Mouse (Mus musculus) heart, postnatal 25 days (tissue): ENCODE measurements around the gene Hip1. TPM values are rescaled to one million over a fixed set of nuclear protein-coding genes. Genes with fewer than 3 reads are reported as not detected.

Source experiments
- DNase-seq: peaks from one replicate; pipeline ENCODE4 v3.0.0; 2022; ENCODE audit warnings: low spot score
- intact Hi-C: fragments of 180-260 bp; cut with DNase I; formaldehyde crosslinking; loops from one replicate; pipeline ENCODE4 v1.15.1; 2025
- total RNA-seq, 2 experiments: library from RNA; stranded (reverse); gene quantifications; 2 replicates each; pipeline ENCODE4 v1.2.3; 2021

The Hip1 gene
- total RNA-seq, 2 experiments from 2014 or later = 30.0 to 36.0 TPM

DNA sequence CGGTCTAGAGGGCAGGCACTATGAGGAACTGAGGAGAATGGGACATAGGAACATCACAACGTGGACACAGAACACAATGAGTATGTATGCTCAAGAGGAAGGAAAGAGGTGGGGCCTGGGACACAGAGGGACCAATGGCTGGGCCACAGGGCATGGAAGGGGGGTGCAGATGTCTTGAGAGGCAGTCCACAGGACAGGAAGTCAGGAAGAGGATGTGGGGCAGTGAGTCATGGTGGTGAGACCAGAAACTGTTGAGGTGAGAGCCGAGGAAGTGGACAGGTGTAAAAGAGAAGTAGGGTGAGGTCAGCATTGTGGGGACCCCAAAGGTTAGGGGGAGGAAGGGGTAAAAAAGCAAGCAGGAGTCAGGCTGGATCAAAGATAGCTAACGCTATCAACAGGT, 7.6 kb downstream of the Hip1 start:
- intact Hi-C loops = loop anchor here (5.0 kb wide), 1 partner anchor 40 kb away; no protein-coding TSS in a partner anchor
- DNase-seq = peak; percentile 35

DNA sequence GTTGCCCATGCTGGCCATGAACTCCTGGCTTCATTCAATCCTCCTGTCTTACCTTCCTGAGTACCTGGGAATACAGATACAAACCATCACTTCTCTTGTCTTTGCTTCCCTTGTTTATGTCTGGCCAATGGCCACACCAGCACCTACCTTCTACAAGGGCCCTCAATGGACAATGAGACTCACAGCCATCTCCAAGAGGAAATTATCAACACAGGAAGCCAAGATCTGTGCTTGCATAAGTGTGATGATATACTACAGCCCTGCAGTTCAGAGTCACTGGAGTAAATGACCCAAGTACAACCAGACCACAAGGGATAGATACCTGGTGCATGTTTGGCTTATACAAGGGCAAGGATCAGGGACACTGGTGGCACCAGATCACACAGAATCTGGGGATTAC, 9.1 kb downstream of the Hip1 start:
- intact Hi-C loops = loop anchor here (5.0 kb wide), 1 partner anchor 39 kb away; no protein-coding TSS in a partner anchor
- no peak for DNase-seq

DNA sequence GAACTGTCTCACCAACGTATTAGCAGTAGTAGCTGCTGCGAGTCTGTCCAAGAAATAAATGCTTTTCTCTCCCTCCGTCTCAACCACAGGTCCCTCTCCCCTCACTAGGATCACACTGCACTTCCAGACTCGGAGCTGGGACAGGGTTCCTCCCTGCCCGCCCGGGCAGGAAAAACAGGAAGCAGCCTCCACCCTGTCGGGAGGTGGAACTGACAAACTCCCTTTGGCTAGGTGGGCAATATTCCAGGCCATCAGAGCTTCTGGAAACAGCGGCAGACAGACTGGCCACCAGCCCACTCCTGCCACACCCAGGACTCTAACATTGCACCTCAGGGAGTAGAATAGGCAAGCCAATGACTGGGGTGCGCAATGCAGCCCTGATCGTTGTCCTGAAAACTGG, 11.5 kb downstream of the Hip1 start:
- intact Hi-C loops = no loop called here

DNA sequence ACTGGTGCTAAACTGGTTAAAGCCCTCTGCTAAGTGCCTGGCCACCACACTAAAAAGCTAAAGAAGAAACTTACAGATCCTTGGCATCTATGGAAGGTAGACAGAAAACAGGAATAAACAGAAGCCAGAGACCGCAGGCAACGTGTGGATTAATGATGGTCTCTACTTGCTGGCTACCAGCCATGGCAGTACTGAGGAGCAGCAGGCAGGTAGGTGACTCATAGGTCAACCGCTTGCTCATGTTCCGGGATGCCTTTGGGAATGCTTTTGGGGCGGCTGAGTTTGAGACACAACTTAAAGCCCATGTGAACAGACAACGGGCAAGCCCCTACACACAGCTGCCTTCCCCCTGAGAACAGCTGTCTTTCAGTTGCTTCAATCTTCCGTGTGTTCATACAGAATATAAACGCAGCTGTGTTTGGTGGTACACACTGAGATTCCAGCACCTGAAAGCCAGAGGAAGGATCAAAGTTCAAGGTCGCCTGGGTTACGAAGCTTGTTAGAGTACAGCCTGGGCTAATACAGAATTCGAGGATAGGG, 13.5 kb downstream of the Hip1 start:
- DNase-seq = no peak
- intact Hi-C loops = no loop called here

More for the DNA sequence above, 11.5 kb downstream of the Hip1 start:
- peak; percentile 82 for DNase-seq

DNA sequence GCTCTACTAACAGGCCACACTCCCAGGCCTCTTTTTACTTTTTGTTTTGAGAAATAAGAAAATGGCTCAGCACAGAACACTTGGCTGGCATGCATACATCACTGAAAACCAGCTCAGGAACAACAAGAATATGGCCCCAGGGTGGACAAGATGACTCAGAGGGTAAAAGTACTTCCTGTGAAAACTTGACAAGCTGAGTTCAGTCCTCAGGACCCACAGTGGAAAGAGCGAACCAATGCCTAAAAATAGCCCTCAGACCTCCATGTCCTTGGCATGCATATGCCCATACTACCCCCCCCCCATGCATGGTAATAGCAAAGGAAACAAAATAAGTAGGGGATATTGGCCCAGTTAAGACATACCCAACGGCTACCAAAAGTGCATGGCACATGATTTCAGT, 15.0 kb downstream of the Hip1 start:
- no peak for DNase-seq
- intact Hi-C loops = no loop called here

DNA sequence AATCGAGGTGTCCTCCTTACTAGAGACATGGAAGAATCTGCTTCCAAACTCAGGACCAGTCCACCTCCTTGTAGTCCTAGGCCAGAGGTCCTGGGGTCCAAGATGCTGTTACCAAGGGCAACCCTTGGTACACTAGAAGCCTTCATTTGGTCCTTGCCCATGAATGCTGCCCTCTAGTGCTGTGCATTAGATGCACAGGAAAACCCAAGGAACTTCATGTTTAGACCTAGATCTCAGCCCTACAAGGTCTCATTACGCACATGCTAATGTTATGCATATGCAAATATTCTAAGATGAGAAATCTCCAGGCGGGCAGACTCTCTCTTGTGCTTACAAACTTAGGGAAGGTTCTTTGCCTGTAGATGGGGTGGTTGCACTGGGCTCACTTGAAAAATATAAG, 15.6 kb downstream of the Hip1 start:
- no peak for DNase-seq
- intact Hi-C loops = no loop called here

DNA sequence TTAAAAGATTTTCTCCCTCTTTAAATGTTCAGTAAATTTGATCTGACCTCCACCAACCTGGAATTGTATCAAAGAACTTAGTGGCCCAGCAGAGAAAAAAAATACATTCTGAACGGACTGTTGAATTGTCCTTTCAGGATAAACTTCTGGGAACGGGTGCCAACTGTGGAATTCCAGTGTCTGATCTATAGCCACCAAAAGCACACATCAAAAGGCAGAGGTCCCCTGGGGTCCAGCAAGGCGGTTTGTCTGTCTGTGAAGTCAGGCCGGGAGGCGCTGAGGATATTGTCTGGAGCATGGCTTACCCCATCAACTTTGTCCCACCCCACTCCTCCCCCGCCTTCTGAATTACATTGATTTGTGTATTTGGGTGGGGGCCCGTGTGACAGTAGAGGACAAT, 16.9 kb downstream of the Hip1 start:
- no peak for DNase-seq
- intact Hi-C loops = no loop called here

DNA sequence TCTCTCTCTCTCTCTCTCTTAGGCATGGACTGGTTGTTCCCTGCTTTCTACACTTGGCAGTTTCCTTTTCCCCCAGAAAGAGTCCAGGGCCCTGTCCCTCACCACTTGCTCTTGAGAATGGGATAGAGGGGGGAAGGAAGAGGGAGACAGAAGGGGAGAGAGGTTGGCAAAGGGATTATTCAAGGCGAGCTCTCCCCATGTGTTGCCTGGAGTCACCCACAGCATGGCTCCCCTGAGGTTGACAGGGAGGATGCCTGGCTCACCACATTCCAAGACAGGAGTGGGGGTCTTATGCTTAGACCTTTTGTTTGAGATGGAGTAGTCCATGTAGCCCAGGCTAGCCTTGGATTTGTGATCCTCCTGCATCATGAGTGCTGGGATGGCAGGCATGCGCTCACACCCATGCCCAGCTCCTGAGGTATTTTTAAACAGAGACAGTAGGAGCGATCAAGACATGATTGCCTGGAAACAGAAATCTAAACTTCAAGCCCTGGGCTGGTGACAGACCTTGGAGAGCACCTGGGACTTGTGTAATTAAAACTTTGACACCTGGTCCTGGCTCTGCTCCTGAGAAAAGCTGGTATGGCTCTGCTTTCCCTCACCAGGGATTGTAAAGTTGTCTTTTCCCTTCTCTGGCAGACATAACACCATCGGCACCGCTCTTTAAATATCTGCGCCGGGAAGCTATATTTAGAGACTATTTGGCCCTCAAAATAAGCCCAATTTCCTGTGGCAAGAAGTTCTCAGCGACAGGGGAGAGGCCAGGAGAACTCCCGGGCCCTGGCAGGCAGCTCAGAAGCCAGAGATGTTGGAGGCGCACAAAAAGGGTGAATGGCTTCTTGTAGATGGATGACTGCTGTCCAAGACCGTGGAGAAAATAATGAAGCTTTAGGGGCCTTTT, 20.0 kb downstream of the Hip1 start:
- DNase-seq = peak; percentile 13
- intact Hi-C loops = no loop called here

DNA sequence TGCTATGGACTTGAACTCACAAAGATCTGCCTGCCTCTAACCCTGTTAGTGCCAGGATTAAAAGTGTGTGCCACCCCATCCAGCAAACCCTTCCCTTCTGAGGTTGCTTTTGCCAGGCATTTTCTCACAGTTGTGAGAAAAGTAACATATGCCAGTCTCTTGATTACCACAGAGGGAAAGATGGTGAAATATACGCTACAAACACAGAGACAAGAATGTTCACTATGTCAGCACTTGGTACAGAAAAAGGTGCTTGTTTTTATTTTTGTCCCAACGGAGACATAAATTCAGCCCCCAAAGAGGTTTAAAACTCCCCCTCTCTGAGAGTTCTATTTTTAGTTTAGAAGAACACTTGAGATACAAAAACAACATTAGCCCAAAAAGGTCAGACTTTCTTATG, 20.8 kb downstream of the Hip1 start:
- intact Hi-C loops = no loop called here

DNA sequence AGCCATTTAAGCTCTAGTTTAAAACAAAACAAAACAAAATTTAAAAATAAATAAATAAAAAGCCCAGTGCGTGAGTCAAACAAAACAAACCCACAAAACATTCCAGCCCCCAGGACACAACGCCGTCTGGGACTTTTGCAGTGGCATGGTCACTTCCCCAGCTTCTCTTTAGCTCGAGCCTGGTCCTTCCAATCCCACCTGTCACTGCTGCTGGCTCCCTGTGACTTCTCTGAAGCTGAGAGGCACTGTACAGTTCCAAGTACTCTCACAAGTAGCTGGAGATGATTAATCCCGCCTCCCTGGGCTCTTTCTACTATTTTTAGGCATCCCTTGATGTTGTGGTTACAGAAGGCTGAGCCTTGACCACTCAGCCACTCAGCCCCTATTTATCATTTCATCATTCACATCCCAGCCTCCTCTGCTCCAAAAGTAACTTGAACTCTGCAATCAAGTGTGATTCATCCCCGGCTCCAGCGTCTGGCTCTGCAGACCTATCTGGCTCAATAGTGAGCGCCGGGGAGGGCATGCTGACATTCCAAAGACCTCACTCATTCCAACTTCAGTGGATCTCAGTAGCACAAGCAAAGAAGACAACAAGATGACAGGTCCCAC, 22.7 kb downstream of the Hip1 start:
- peak; percentile 28 for DNase-seq

More for the DNA sequence above, 20.8 kb downstream of the Hip1 start:
- DNase-seq = no peak

DNA sequence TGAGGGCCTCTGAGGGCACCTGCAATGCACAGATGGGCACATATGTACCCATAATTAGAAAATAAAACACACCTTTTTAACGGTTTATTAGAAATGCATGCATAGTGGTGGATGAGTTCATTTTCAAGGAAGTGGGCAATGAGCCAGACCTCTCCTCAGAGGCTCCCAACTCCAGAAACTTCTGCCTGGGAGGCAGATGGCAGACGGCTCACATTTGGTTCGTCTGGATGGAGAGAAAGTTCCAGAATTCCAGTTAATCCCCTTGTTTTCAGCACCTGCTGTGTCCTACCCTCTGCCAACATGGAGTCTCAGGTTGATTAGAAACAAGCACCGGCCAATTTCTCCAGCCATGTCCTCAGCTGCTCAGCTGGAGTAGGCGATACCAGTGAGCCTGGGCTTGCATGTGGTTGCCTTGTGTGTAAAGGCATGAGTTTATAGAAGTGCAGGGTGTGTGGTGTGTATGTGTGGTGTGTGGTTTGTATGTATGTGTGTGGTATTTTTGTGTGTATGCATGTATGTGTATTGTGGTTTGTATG, 27.5 kb downstream of the Hip1 start:
- DNase-seq = no peak
- intact Hi-C loops = no loop called here

More for the DNA sequence above, 22.7 kb downstream of the Hip1 start:
- intact Hi-C loops = no loop called here

DNA sequence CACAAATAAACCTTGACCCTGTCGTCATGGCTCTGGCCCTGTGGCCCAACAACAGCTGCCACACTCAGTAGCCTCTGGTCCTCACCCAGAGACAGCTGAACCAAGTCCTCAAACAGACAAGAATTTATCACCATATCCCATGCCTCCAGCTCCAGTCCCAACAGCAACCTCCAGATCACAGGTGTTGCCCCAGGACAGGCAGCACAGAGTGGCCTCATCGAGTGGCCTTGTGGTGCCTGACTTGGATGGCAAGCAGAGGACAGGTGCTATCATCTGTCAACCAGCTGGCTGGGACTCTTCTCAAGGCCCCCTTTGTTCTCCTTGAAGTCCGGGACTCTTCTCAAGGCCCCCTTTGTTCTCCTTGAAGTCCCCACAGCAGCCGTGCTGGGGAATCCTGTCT, 31.8 kb downstream of the Hip1 start:
- DNase-seq = no peak
- intact Hi-C loops = loop anchor here (5.0 kb wide), 1 partner anchor 34 kb away; the partner anchor contains the start of gene Hip1

DNA sequence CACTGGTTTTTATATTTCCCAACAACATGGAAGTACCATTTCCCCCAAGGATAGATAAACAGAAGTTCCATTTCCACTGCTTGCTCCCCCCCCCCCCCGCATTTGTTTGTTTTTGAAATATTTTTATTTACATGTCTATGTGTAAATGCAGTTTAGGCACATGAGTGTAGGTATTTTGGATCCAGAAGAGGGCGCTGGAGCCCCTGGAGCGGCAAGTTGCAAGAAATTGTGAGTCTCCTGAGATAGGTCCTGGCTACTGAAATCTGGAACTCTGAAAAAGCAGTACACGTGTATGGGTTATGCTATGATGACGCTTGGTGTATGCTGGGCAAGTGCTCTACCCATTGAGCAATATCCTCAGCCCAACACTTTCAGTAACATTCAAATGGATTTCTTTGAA, 33.8 kb downstream of the Hip1 start:
- intact Hi-C loops = loop anchor here (5.0 kb wide), 1 partner anchor 36 kb away; the partner anchor contains the start of gene Hip1
- DNase-seq = no peak

DNA sequence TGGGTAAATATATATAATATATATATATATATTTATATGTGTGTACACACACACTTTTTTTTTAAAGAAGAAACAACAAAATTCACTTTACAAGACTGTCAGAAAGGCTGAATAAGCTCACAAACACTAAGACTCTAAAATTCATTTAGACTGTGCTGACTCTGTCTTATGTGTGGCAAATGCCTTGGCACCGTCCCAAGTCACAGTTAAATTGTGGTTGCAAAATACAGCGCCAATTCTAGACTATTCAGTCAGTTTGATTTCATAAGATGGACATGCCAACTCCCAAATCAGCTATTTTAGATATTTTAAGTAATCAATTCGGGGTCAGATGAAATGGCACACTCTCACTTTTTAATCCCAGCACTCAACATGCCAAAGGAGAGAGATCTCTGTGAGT, 36.6 kb downstream of the Hip1 start:
- intact Hi-C loops = no loop called here
- no peak for DNase-seq

DNA sequence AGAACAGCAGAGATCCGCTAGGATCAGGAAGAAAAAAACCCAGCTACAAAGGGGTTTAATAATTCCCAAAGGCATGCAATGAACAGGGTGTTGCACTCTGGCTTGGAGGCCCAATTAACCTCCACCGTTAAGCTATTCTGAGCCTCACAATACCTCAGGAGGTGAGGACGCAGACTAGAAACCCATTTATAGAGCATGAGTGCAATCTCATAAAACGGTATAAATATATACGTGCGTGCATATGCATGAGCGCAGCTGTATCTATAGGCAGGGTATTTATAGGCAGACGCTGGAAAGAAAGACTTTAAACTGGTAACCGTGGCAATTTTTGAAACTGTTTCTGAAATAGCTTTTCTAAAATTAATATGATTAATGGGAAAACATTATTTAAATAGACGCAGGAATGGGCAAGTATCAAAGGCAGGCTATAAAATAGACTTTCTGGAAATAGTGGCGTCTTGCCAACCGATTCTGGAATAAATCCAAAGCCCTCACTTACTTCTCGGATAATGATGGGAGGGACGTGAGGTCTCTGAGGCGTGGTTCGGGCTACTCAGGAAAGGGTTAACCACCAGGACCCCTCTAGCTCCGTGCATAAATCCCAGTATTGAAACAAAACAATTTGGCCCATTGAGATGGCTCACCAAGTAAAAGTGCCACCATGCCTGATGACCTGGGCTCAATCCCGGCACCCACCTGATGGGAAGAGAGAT, 37.2 kb downstream of the Hip1 start:
- DNase-seq = no peak
- intact Hi-C loops = no loop called here

DNA sequence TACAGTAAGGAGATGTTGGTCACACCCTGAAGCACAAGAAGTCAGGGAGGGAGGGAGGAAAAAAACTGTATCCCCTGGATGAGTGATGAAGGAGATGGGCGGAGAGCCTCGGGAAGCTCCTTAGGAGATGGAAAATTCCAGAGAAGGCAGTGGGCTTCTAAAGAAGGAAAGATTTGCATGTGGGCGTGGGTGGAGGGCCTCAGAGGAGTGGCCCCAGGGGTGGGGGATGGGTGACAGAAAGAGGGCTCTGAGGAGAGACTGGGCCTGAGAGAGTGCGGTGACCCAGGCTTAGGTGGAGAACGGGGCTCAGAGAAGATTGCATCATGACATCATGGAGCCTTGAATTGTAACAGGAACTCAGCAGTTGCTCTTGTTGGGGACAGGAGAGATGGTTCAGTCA, 39.5 kb downstream of the Hip1 start:
- intact Hi-C loops = no loop called here
- DNase-seq = no peak

DNA sequence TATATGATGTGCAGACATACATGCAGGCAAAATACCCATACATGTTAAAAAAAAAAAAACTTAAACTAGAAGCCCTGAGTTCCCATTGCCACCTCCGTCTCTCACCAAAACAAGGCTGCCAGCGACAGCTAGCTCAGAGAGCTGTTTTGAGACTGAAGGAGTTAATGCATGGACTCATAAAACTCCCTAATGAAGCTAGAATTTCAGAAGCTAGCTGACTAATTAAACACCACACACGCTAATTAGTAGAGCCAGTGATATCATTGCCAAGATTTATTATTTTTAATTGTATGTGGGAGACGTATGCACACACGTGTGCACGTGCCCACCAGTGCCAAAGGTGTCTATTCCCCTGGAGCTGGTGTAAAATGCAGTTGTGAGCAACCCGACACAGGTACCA, 42.0 kb downstream of the Hip1 start:
- intact Hi-C loops = no loop called here
- no peak for DNase-seq

DNA sequence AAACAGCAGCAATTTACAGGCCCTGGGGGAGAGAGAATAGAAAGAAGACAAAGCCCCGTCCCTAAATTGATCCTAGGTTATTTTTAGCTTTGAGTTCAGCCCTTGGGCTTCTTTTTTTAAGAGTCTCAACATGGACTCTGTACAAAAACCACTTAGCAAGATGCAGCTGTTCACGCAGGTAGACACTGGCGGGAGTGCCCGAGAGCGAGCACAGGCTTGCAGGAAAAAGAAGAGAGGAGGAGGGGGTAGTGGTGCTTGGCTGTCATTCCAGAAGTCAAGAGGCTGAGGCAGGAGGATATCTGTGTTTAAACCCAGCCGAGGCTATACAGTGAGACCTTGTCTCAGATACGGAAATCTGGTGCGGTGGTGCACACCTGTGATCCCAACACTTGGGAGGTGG, 42.9 kb downstream of the Hip1 start:
- intact Hi-C loops = no loop called here
- DNase-seq = no peak

DNA sequence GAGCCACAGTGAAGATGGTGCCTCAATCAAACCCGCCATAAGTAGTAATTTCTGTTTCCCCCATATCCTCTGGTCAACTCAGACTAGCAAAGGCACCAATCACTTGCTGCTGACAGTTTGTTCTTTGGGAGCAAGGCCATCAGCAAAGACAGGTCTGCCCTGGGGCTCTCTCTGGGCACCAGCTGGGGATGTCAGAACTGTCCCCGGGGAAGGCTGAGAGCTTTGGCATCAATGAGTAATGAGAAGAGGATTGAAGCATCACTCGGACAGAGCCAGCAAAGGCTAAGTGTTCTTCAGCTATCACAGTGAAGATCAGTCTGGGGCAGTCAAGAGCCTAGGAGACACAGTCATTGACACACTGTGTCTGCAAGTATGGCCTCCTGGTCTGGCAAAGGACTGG, 46.0 kb downstream of the Hip1 start:
- DNase-seq = no peak
- intact Hi-C loops = loop anchor here (5.0 kb wide), 1 partner anchor 38 kb away; no protein-coding TSS in a partner anchor

DNA sequence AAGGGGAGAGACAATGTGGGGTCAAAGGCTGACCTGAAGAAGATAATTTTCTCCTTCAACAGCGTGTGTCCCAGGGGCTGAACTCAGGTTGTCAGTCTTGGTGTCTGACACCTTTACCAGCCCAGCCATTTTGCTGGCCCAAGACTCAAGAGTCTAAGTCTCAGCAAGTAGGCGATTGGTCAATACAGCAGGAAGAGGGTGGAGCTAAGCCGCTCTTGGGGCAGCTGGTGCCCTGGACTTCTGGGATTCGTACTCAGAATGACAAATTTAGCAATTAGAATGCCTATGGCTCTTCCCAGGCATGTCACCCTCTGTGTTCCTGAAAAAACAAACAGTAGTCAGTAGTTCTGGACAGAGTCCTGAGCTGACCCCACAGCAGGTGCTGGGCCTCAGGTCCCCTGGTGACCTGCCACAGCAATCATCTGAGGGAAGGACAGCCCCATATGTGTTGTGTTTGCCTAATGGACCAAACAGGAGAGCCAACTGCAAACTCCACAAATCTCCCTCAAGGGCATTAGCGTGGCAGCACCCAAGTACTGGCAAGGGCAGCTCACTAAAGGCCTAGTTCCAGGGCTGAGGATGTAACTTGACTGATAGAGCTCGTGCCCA, 47.5 kb downstream of the Hip1 start:
- intact Hi-C loops = loop anchor here (5.0 kb wide), 1 partner anchor 40 kb away; no protein-coding TSS in a partner anchor
- no peak for DNase-seq
